Mouse (Mus musculus) midbrain, embryonic 13.5 days (tissue): ENCODE measurements at regions not wholly inside any gene's neighbourhood (a gene's known extent, or its start where the extent isn't known, plus 50 kb on each side); places are given as distances from the start of the nearest gene placed in this dataset.

Source experiments
- ATAC-seq: fragments of 200-750 bp; cut with Nextera tagmentation; 2 replicates; pipeline ENCODE4 v1.8.0; 2017; ENCODE audit warnings: mild to moderate bottlenecking, moderate TSS enrichment, moderate library complexity
- H3K27ac ChIP-seq: fragments of 300-500 bp; sonication (generic); 2 replicates; pipeline ENCODE4 v1.5.1; 2015; ENCODE audit warnings: inconsistent platforms, mild to moderate bottlenecking, moderate library complexity
- H3K27me3 ChIP-seq: fragments of 300-500 bp; sonication (generic); 2 replicates; pipeline ENCODE4 v1.6.1; 2015; ENCODE audit warnings: mild to moderate bottlenecking, inconsistent platforms
- H3K36me3 ChIP-seq: fragments of 300-500 bp; sonication (generic); 2 replicates; pipeline ENCODE4 v1.6.1; 2015; ENCODE audit warnings: mild to moderate bottlenecking, inconsistent platforms
- H3K4me1 ChIP-seq: fragments of 300-500 bp; sonication (generic); replicated peaks from 2 replicates; pipeline ENCODE4 v1.6.1; 2015; ENCODE audit warnings: inconsistent platforms
- H3K4me2 ChIP-seq: fragments of 300-500 bp; sonication (generic); replicated peaks from 2 replicates; pipeline ENCODE4 v1.6.1; 2015; ENCODE audit warnings: moderate library complexity, mild to moderate bottlenecking, inconsistent platforms
- H3K4me3 ChIP-seq: fragments of 300-500 bp; sonication (generic); replicated peaks from 2 replicates; pipeline ENCODE4 v1.5.1; 2015; ENCODE audit warnings: mild to moderate bottlenecking, inconsistent platforms
- H3K9ac ChIP-seq: fragments of 300-500 bp; sonication (generic); replicated peaks from 2 replicates; pipeline ENCODE4 v1.6.1; 2015; ENCODE audit warnings: mild to moderate bottlenecking, inconsistent platforms
- H3K9me3 ChIP-seq: fragments of 300-500 bp; sonication (generic); 2 replicates; pipeline ENCODE4 v1.6.1; 2016; ENCODE audit warnings: mild to moderate bottlenecking, inconsistent platforms
- WGBS: fragments of 180-500 bp; shearing (Covaris S2); methylation state at CpG from one replicate; pipeline ENCODE4 v1.1.7; 2015; 5-methylcytosine and 5-hydroxymethylcytosine counted together

DNA sequence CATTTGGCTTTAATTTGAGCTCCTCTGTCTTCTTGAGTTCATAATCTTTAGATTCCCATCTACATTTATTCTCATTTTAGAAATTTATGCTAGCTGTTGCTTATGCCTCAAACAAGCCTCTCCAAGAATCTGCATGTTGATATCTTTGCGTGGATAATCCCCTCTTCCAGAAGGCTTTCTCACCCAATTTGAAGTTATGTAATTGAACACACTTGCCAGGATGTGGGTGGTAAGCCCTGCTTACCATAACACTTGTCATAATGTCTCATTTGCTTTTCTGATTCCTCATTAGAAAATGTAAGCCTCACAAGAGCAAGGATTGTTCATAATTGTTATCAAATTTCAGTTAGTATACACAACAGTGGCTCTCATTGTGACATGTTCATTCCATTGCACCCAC, 266.0 kb downstream of the Olfm4 start:
- Histone ChIP-seq H3K27ac (no peak overlapping the region), H3K9me3 (no peaks in the 10 kb centered on the region), H3K36me3 (no peaks in the 10 kb centered on the region), H3K4me1 (no peaks in the 10 kb centered on the region), H3K4me3 (no peak overlapping the region), H3K27me3 (no peaks in the 10 kb centered on the region), H3K4me2 (no peak overlapping the region), H3K9ac (no peak overlapping the region)
- 86% methylated on average over 1 of the region's 1 CpGs for WGBS
- no peak for ATAC-seq

DNA sequence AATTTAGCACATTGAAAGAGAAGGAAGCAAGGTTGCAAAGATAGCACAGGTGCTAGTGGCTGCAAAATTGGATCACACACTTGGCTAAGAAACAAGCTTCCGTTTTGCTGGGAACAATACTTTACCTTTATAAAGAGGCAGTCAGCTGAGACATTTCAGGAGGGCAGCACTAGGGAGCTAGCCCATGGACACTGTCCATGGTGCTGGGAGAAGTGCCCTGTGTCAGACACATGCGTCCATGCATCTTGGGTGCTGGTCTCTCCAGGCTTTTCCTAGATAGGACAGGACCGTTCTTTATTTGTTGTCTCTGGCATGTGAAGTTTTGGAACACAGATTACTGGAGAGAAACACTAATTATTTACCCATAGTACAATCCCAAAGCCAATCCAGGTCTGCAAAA, 273.2 kb downstream of the Olfm4 start:
- H3K9me3 ChIP-seq, result no peaks in the 10 kb centered on the region
- WGBS, result 53% methylated on average over 3 of the region's 3 CpGs
- no peaks in the 10 kb centered on the region for H3K4me1 ChIP-seq
- H3K9ac ChIP-seq, result no peak overlapping the region
- H3K36me3 ChIP-seq, result no peaks in the 10 kb centered on the region
- no peak for ATAC-seq
- H3K27ac ChIP-seq, result no peak overlapping the region
- no peak overlapping the region for H3K4me3 ChIP-seq
- no peak overlapping the region for H3K4me2 ChIP-seq
- H3K27me3 ChIP-seq, result no peaks in the 10 kb centered on the region

DNA sequence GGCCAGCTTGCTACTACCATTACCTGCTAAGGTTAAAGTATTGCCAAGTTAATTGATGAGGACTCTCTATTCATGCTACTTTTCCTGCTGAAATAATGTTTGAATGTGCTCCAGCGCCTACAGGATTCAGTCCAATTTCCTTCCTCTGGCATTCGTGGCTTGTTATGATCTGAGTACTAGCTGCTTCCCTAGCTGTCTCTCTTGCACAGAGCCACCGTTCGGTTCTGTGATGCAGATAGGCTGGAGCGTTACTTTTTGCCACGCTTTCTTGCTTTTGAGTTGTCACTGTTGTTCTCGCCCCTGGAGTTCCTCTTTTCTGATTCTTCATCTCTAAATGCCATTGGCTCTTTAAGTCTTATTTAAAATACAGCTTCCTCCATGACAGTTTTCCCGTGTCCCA, 279.3 kb downstream of the Olfm4 start:
- no peak overlapping the region for H3K4me2 ChIP-seq
- no peak for ATAC-seq
- H3K27me3 ChIP-seq, result no peaks in the 10 kb centered on the region
- H3K27ac ChIP-seq, result no peak overlapping the region
- H3K4me1 ChIP-seq, result peaks cover 13% of the 10 kb centered on the region
- H3K36me3 ChIP-seq, result no peaks in the 10 kb centered on the region
- 71% methylated on average over 8 of the region's 8 CpGs for WGBS
- H3K4me3 ChIP-seq, result no peak overlapping the region
- no peak overlapping the region for H3K9ac ChIP-seq
- no peaks in the 10 kb centered on the region for H3K9me3 ChIP-seq

DNA sequence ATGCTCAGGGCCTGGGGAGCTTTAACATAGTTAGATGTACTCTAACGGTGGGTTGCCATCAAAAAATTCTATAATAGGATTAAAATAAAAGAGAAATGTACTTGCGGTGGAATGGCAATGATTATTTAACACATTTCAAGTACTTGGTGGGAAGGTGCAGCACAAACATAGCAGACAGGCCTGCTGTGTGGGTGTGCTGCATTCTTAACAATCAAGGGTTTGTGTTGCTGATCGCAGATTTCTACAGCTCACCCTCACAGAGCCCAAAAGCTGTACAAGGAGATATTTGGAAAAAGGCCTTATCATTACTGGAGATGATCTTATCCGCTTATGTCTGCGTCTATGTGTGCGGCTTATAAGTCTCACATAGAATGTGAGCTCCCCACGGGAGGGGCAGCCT, 281.2 kb downstream of the Olfm4 start:
- Histone ChIP-seq H3K27me3 (no peaks in the 10 kb centered on the region), H3K4me1 (peaks cover 23% of the 10 kb centered on the region), H3K27ac (no peak overlapping the region), H3K4me3 (no peak overlapping the region), H3K36me3 (no peaks in the 10 kb centered on the region), H3K9ac (no peak overlapping the region), H3K9me3 (no peaks in the 10 kb centered on the region), H3K4me2 (no peak overlapping the region)
- no peak for ATAC-seq
- WGBS, result 78% methylated on average over 7 of the region's 7 CpGs

DNA sequence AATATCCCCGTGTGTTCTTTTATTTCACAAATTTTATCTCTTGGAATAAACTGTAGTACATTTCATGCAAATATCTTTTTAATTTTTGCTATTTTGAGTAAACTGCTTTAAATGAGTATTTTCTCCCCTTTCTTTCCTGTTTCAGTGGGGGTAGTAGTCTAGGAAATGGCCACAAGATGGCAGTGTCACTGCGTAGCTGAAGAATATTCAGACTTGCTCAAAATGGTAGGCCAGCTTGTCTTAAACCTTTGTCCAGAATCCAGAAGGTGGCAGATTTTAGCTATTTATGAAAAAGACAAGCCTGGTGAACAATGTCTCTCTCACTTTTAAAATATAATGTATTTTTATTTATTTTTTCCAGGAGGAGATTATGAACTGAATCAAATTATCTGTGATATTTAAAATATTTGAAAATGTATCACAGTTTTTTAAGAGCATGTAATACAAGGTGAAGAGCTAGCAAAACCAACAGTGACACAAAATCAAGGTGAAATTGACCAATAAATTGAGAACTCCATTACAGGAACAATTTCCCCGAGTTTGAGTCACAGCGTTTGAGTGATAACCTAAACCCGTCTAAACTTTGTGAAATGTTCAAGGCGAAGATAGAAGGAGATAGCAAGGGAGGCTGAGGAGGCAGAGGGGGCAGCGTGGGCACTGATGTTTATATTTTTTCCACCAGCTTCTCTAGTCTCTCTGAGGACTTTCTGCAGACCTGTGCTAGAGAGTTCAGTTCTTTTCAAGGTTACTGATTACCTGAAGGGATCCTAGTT, 285.5 kb downstream of the Olfm4 start:
- 41% methylated on average over 7 of the region's 7 CpGs for WGBS
- H3K36me3 ChIP-seq, result no peaks in the 10 kb centered on the region
- H3K4me3 ChIP-seq, result no peak overlapping the region
- H3K9ac ChIP-seq, result no peak overlapping the region
- H3K27ac ChIP-seq, result peak overlapping the region; percentile 35; the same call in 1 of the 2 replicates
- peak; percentile 65 for ATAC-seq
- H3K4me2 ChIP-seq, result peak overlapping the region; percentile 10; the same call in 1 of the 2 replicates
- no peaks in the 10 kb centered on the region for H3K27me3 ChIP-seq
- H3K9me3 ChIP-seq, result no peaks in the 10 kb centered on the region
- H3K4me1 ChIP-seq, result peaks cover 19% of the 10 kb centered on the region

DNA sequence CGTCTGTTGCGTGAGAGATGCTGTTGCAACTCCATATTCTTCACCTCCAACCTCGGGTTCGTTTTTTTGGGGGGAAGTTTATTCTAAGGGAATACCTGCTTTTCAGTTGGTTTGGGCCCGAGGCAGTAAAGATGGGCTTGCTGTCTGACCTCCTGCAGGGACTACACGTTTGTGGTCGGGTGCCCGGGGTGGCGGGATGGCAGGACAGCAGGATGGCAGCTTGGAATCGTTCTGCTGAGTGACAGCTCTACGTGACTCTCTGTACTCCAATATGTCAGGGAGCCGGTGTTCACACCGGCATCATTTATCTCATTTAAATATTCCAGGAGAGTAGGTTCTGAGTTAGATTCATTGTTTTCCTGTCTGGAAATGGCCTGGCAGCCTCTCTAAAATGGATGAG, 286.2 kb downstream of the Olfm4 start:
- peaks cover 19% of the 10 kb centered on the region for H3K4me1 ChIP-seq
- no peaks in the 10 kb centered on the region for H3K9me3 ChIP-seq
- H3K9ac ChIP-seq, result no peak overlapping the region
- no peaks in the 10 kb centered on the region for H3K27me3 ChIP-seq
- H3K4me3 ChIP-seq, result no peak overlapping the region
- H3K27ac ChIP-seq, result peak overlapping the region; percentile 35
- ATAC-seq, result peak; percentile 69; the same call in 1 of the 2 replicates
- 58% methylated on average over 13 of the region's 13 CpGs for WGBS
- peak overlapping the region; percentile 10; the same call in 1 of the 2 replicates for H3K4me2 ChIP-seq
- H3K36me3 ChIP-seq, result no peaks in the 10 kb centered on the region

DNA sequence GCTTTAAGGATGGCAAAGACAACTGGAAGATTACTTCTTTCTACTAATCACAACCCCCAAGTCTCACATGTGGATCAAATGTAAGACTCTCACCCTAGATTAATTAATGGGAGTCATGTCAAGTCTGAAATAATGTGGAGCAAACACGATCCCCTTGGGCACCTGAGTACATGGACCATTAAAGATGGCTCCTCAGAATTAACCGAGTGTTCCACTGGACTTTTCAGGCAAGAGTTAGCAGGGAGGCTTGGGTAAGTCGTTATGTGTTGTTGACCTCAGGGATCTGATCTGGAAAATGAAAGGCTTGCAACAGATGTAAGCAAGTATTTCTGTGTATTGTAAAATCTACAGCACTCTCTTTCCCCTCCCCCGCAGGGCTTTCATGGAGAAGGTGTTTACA, 296.3 kb downstream of the Olfm4 start:
- no peaks in the 10 kb centered on the region for H3K27me3 ChIP-seq
- H3K4me3 ChIP-seq, result no peak overlapping the region
- H3K36me3 ChIP-seq, result no peaks in the 10 kb centered on the region
- no peak overlapping the region for H3K4me2 ChIP-seq
- WGBS, result 77% methylated on average over 4 of the region's 4 CpGs
- H3K27ac ChIP-seq, result no peak overlapping the region
- no peak overlapping the region for H3K9ac ChIP-seq
- no peaks in the 10 kb centered on the region for H3K4me1 ChIP-seq
- no peak for ATAC-seq
- no peaks in the 10 kb centered on the region for H3K9me3 ChIP-seq

DNA sequence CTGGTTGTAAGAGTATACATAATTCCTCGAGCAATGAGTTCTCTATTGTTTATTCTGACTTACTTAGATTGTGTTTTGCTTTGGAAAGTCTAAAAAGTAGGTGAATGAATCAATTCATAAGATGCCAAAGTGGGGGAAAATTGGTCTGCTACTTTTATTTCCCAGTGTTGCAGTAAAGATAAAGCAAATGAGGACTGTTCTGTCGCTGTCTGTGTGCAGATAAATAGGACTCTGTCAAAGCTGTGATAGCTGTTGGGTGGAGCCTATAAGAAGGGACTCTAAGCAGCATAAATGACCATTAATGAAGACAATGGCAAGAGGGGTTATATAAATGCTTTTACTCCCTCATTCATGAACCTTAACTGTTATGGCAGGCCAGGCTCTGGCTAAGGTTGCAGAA, 299.8 kb downstream of the Olfm4 start:
- H3K9ac ChIP-seq, result no peak overlapping the region
- WGBS, result 77% methylated on average over 2 of the region's 2 CpGs
- H3K4me2 ChIP-seq, result no peak overlapping the region
- H3K4me3 ChIP-seq, result no peak overlapping the region
- 0 out of 2 replicates have a peak, but pooled peaks cover 2% of the 10 kb centered on the region for H3K4me1 ChIP-seq
- H3K27me3 ChIP-seq, result no peaks in the 10 kb centered on the region
- no peak overlapping the region for H3K27ac ChIP-seq
- no peaks in the 10 kb centered on the region for H3K9me3 ChIP-seq
- ATAC-seq, result no peak
- H3K36me3 ChIP-seq, result no peaks in the 10 kb centered on the region

DNA sequence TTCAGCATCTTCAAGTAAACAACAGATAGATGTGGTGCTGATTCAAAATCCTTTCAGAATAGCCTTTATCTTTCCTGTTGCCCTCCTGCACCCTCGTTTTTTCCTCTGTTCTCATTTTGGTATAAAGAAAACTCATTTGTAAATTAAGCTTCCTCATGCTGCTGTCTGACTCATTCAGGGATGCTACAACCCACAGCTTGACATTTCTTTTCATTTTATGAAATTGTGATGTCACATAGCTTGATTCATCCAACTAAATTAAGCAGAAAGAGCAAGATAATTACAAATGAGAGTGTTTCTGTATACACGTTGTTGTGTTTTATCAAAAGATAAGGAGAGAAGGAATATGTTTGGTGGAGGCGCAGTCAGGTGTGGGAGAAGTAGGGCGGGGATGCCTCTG, 307.5 kb downstream of the Olfm4 start:
- 84% methylated on average over 4 of the region's 4 CpGs for whole genome bisulfite sequencing

DNA sequence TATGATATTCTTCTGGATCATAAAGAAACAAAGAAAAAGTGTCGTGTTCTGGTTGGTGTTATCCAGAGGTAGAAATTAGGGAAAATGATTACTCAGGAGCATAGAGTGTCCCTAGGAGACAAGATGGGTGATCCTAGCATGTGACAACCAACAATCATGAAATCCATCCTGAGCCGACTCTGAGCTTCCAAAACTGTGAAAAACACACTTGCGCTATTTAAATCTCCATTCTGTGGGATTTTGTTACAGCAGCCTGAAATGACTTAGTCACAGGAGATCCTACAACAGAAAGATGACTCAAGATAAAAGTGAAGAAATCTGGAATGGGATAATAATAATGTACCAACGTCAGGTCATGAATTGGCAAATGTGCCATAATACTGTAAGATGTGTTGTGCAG, 309.5 kb downstream of the Olfm4 start:
- 93% methylated on average over 4 of the region's 4 CpGs for WGBS
- H3K36me3 ChIP-seq, result no peaks in the 10 kb centered on the region
- no peak overlapping the region for H3K4me2 ChIP-seq
- no peak overlapping the region for H3K27ac ChIP-seq
- H3K4me3 ChIP-seq, result no peak overlapping the region
- no peaks in the 10 kb centered on the region for H3K9me3 ChIP-seq
- H3K9ac ChIP-seq, result no peak overlapping the region
- no peaks in the 10 kb centered on the region for H3K27me3 ChIP-seq
- ATAC-seq, result no peak
- no peaks in the 10 kb centered on the region for H3K4me1 ChIP-seq

More for the DNA sequence above, 307.5 kb downstream of the Olfm4 start:
- no peaks in the 10 kb centered on the region for H3K9me3 ChIP-seq
- H3K4me3 ChIP-seq, result no peak overlapping the region
- ATAC-seq, result no peak
- H3K9ac ChIP-seq, result no peak overlapping the region
- H3K27ac ChIP-seq, result no peak overlapping the region
- 0 out of 2 replicates have a peak, but pooled peaks cover 2% of the 10 kb centered on the region for H3K4me1 ChIP-seq
- H3K27me3 ChIP-seq, result no peaks in the 10 kb centered on the region
- H3K36me3 ChIP-seq, result no peaks in the 10 kb centered on the region
- no peak overlapping the region for H3K4me2 ChIP-seq

DNA sequence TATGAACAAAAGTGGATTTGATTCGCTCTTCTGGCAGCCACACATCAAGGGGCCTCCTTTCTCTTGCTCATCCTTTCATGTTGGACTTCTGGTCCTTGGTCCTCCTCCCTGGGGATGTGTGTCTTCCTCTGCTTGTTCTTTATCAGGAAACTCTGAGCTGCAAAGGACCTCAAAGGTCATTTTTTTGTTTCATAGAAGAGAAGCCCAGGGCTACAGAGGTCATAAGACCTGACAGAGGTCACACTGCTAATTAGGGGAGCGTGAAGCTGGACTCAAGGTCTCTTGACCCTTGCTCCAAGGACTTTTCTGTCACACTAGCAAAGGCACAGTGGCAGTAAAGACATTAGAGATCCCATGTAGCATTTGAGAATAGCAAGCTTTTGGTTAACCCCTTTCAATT, 345.8 kb downstream of the Olfm4 start:
- peaks cover 5% of the 10 kb centered on the region; the same call in 1 of the 2 replicates for H3K27me3 ChIP-seq

DNA sequence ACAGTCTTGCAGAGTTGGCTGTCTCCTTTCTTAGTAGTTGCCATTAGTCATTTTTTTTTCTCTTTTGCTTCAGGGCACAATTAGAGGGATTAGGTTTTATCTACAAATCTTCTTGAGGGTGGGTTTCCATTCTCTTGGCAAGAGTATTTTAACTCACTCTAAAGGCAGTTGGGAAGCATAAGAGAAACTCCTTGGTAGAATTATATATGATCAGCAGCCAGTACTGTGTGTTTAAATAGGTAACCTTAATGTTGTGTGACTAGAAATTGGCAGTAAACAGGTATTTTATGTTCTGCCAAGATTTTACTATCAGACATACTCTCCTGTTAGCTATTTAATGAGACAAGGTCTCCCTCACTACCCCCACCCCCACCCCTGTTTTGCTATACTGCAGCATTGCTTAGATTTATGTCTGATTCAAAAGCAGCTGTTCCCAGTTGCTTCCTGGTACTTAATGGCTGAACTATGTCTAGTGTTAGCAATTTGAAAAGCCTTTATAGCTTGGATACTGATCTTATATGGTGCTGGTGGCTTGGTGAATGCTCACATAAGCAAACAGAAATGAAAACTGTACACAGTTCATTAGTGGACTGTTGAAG, 378.2 kb downstream of the Olfm4 start:
- no peak for ATAC-seq
- Histone ChIP-seq H3K4me2 (no peak overlapping the region), H3K27me3 (no peaks in the 10 kb centered on the region), H3K36me3 (no peaks in the 10 kb centered on the region), H3K9me3 (no peaks in the 10 kb centered on the region), H3K9ac (no peak overlapping the region), H3K27ac (no peak overlapping the region), H3K4me3 (no peak overlapping the region), H3K4me1 (no peaks in the 10 kb centered on the region)

More for the DNA sequence above, 345.8 kb downstream of the Olfm4 start:
- H3K9ac ChIP-seq, result no peak overlapping the region
- H3K27ac ChIP-seq, result no peak overlapping the region
- 10% methylated on average over 2 of the region's 2 CpGs for WGBS
- no peak overlapping the region for H3K4me2 ChIP-seq
- no peak for ATAC-seq
- no peaks in the 10 kb centered on the region; the same call in 1 of the 2 replicates for H3K4me1 ChIP-seq
- no peak overlapping the region for H3K4me3 ChIP-seq
- no peaks in the 10 kb centered on the region for H3K36me3 ChIP-seq
- no peaks in the 10 kb centered on the region for H3K9me3 ChIP-seq
